Mouse (Mus musculus): ENCODE data around the gene Acot12. TPM values are rescaled to one million over a fixed set of nuclear protein-coding genes. Genes with fewer than 3 reads are reported as not detected.

Acot12 gene
- polyA plus RNA-seq, 1 experiment from 2014 or later, result 0.42 TPM

Small RNA genes within 50 kb of the gene (microRNA-seq; reads per million reads assigned to microRNA genes)
- not detected for gene Gm27656

Other genes with a start within 250 kb of the Acot12 start
- 16.8 and 17.6 TPM in 2 replicates for gene Zcchc9, start 66.2 kb downstream of the Acot12 start, polyA plus RNA-seq (2014; fragmentation: Nextera tagmentation; extraction: Ambion mirVana)
- not detected in 2 replicates for gene Ckmt2, start 135.4 kb downstream of the Acot12 start, polyA plus RNA-seq (2014; fragmentation: Nextera tagmentation; extraction: Ambion mirVana)

All from neural tube, embryonic 14.5 days (tissue).